8 mouse cellular contexts compared by ENCODE assay signal in genomic region chr19:7493352-7494186, GRCm38 (mm10). TPM values are rescaled to one million over a fixed set of nuclear protein-coding genes. Genes with fewer than 3 reads are reported as not detected.
DNase-seq lines count a peak whose midpoint lies in the region; ATAC-seq and TF ChIP-seq lines count a peak whose summit lies in the region.

Gene Atl3, plus strand, starts transcription at chr19:7494040.

- H3K9ac ChIP-seq in midbrain, embryonic 13.5 days (replicated peaks), result peak within 1 kb of the TSS; percentile 83

- H3K27me3 ChIP-seq in spleen, adult 2 months (ENCODE audit: control insufficient read depth, insufficient read depth, low read length), result no peaks in the 10 kb centered on the region
- H3K27me3 ChIP-seq in midbrain, embryonic 13.5 days, result no peaks in the 10 kb centered on the region

- H3K36me3 ChIP-seq in spleen, adult 2 months (ENCODE audit: control insufficient read depth, insufficient read depth, low read length), result no peaks in the 10 kb centered on the region
- no peaks in the 10 kb centered on the region for H3K36me3 ChIP-seq in midbrain, embryonic 13.5 days

- H3K27ac ChIP-seq in spleen, adult 2 months (ENCODE audit: insufficient read depth, low read length), result peak within 1 kb of the TSS; percentile 76
- peak within 1 kb of the TSS; percentile 96 for H3K27ac ChIP-seq in midbrain, embryonic 13.5 days

- no peak for TF ChIP-seq CTCF in spleen, adult 2 months (IDR thresholded peaks at IDR 0.05; ENCODE audit: extremely low read depth, insufficient read depth, insufficient read length, insufficient replicate concordance)

- peak within 1 kb of the TSS; percentile 68 for H3K4me3 ChIP-seq in spleen, adult 2 months (ENCODE audit: extremely low read depth, insufficient read depth, insufficient read length)
- H3K4me3 ChIP-seq in midbrain, embryonic 13.5 days (replicated peaks), result peak within 1 kb of the TSS; percentile 66

- H3K4me2 ChIP-seq in midbrain, embryonic 13.5 days (replicated peaks), result peak within 1 kb of the TSS; percentile 70

- no peaks in the 10 kb centered on the region for H3K9me3 ChIP-seq in midbrain, embryonic 13.5 days

- no peak for ATAC-seq in granulocyte monocyte progenitor cell, adult 5-6 weeks (replicated peaks; ENCODE audit: poor library complexity, severe bottlenecking)
- no peak for ATAC-seq in midbrain, embryonic 13.5 days

- no peak; the same call in 1 of the 2 replicates for TF ChIP-seq POLR2A in spleen, adult 2 months (IDR thresholded peaks at IDR 0.05; ENCODE audit: low read depth, low read length)

- 25% methylated on average over 31 of the region's 31 CpGs for WGBS in spleen, adult 2 months
- 31% methylated on average over 31 of the region's 31 CpGs for WGBS in midbrain, embryonic 13.5 days

- DNase-seq in adrenal gland, adult 18-20 months (ENCODE audit: low spot score in 2 of 2), result no peak
- no peak for DNase-seq in adrenal gland, adult (ENCODE audit: inconsistent age in 2 of 2, low spot score in 1 of 2)
- no peak for DNase-seq in spleen, adult 2 months (ENCODE audit: low read depth in 1 of 2, low spot score in 2 of 2)
- DNase-seq in spleen, postnatal 10 days (ENCODE audit: low spot score in 2 of 2), result no peak
- no peak for DNase-seq in layer of hippocampus, postnatal 14 days (ENCODE audit: low spot score in 2 of 2)
- DNase-seq in frontal cortex, postnatal 36 days (ENCODE audit: low spot score in 2 of 2), result no peak

- no peaks in the 10 kb centered on the region; the same call in 1 of the 2 replicates for H3K4me1 ChIP-seq in spleen, adult 2 months (ENCODE audit: control insufficient read depth, insufficient read depth, insufficient read length)
- peaks cover 5% of the 10 kb centered on the region; the same call in 1 of the 2 replicates for H3K4me1 ChIP-seq in midbrain, embryonic 13.5 days (replicated peaks)

RNA-seq across cellular contexts. Expression of gene Atl3, which starts in this region (rescaled TPM):
- 100 to 1,000 TPM in 1 of 2 experiments, 10 to 100 TPM in 1; 84.3 to 121 TPM for total RNA-seq in adrenal gland, adult 18-20 months (2021)
- 6.1 and 6.7 TPM in 2 replicates for polyA plus RNA-seq in spleen, adult 2 months (2012; rRNA removed)
- total RNA-seq in granulocyte monocyte progenitor cell, adult 5-6 weeks (2014; fragmentation: Nextera tagmentation), result 47.9 and 50.2 TPM in 2 replicates
- total RNA-seq in granulocyte monocyte progenitor cell, adult 5-6 weeks (2017), result 49.0 and 52.6 TPM in 2 replicates
- total RNA-seq in layer of hippocampus, postnatal 14 days (2021), result 10 to 100 TPM; 20.8 to 20.9 TPM
- 6.0 and 6.3 TPM in 2 replicates for polyA plus RNA-seq in midbrain, embryonic 13.5 days (2015; fragmentation: Nextera tagmentation; extraction: Ambion mirVana)
